Mouse (Mus musculus) cerebellum, postnatal 36 days (tissue): ENCODE measurements around the gene Zc3h15.
"Not testable (repeated sequence)": the region's sequence is repeated elsewhere in the genome, so short reads cannot be mapped to it uniquely, and the experiment has no call there.

ENCODE experiments used
- DNase-seq, 2 experiments: peaks; one replicate each; pipeline ENCODE4 v3.0.0; 2021 to 2022; ENCODE audit warnings: mixed read lengths in 2 of 2

Gene Zc3h15

DNA sequence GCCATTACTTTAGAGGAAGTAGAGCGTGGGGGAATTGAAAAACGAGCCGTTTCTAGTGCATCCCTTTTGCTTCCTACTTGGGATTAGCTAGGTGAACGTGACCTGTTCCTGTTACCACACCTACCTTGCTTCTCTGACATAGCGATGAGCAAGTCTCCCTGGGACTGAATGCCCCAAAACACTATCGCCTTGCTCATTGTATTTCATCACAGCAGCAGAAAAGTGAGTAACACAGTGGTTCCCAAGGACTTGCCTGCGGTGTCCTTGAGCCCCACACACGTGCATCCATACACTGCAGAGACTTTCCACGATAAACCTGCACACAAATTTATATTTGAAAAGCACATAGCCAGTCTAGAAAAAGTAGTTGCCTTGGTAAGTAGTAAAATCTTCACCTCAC, 30.7 kb downstream of the Zc3h15 start:
- no peak for DNase-seq

DNA sequence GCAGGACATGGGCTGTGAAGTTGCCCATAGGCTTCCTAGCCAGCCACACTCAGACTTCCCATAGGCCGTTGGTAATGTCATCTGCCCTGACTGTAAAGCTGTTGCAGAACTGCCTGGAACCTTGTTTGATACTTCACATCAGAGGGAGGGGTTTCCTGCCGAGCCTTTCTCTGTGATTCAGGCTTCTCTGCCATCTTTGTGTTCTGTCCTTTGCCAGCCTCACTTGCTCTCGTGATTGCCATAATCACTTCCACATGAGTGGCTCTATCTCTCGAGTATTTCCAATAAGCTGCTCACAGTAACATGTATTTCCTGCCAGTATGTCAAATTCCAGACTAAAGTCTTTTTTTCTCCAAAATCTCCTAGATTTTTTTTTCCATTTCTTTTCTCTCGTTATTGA, 31.4 kb downstream of the Zc3h15 start:
- DNase-seq: no peak

DNA sequence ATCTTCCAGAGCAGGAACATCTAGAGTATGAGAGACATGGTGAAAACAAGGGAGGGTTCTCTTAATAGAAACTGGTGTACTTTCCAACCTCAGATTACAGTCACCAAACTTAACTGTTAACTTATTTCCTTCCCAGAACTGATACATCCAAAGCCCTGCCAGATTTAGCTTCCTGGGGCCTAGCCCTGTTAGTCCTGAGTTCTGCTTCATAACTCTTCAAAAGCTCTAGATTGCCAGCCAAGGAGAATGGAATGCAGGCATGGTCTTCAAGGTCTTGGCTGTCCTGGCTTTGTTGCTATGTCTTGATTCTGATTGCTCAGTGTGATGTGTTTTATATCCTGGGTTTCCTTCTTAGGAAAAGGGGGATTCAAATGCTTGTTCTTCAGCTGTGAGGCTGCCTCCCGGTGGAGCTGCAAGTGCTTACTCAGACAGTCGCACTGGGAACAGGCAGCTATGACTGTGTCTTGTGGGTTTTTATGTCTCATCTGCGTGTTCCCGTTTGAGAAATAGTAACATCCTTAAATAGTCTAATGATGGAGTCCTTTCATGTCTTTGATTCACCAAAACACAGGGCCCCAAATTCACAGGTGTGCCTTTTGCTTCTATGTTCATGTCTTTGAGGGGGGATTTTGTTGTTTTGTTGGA, 32.1 kb downstream of the Zc3h15 start:
- DNase-seq: no peak

DNA sequence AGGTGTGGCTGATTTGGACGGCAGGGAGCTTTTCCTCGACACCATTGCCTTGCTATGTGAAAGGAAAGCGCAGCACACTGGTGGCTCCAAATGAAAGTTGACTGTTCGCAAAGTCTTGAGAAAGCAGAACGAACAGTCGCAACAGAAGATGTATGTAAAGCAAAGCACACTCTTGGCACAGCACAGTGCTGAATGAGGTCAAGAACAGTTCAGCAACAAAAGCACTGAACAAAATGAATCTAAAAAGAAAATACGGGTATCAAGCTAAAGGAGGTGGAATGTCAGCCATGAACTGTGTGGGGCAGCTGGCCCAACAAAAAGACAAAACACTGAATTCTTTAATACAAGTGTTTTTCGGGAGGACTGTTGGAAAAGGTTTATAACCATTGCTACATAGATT, 37.1 kb downstream of the Zc3h15 start:
- no peak for DNase-seq

DNA sequence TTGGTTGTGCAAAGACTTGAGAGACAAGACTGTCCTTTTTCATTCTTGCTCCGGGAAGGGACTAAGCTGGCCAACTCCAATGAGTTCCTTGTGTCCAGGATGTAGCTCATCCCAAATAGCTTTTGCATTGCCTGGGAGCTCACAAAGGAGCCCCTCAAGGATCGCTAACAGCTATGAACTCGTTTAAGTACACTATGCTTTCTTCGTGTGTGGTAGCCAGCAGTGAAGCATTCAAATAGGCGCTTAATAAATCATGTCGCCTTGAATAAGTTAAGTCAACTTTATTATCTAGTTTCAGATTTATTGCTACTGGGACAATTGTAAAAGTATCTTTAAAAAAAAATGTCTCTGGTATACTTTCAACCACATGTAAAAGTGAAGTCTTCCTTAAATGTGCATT, 37.5 kb downstream of the Zc3h15 start:
- DNase-seq: no peak

DNA sequence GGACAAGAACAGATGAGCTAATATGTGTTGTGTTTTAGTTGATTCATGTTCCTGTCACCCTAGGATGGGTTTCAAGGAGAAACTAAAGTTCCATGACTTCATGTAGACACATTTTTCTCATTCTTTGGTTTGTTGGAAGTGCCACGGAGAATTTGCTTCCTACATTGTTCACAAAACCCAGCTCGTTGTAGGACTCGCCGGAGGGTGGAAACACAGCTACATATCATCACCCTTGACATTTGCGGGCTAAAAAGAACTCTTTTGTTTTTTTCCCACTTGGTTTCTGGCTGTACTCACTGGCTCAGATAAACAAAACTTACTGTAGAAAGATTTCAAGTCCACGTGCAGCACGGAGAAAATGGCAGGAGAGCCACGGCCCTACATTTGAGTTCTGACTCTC, 38.0 kb downstream of the Zc3h15 start:
- DNase-seq: no peak

DNA sequence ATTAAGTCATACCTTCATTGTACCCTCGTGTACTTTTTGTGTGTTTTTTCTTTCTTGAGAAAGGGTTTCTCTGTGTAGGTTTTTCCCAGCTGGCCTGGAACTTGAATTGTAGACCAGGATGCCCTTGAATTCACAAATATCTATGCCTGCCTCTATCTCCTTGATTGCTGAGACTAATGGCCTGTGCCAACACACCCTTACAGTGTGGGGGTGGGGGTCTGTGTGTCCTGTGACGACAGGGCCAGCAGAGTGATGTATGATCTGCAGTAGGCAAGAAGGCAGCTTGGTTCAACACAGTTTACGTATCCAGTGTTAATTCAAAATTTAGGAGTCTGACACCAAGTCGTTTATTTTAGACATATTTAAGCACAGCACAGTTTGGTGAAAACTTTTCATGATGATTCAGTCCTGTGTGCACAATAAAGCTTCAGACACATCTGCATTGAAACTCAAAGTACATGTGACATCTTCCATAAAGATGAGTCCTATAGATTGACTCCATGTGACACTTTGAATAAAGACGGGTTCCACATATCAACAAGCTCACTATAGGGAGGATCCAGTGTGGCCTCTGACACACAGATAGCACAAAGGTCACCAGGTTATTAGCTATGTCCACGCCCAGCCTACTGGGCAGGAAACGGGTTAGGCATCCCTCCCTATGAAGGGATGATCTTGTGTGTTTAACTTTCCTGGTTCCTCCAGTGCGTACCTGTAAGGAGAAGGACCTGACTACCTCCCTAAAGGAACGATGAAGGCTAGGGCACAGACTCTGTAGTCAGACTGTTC, 39.7 kb downstream of the Zc3h15 start:
- no peak for DNase-seq

DNA sequence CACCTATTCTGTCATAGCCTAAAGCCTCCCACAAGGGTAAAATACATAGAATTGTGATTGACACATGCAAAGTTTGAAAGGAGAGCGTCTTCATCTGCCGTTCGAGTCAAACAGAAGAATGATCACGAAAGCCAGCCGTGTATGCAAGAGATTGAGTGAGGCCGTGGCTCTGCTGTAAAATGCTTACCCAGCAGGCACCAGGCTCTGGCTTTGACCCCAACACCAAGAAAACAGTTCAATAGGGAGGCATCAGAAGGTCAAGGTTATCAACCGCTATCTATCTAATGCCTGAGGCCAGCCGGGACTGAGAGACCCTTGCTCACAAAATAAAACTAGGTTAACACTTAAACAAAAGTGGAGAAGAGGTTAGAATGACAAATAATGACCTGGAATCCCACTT, 40.5 kb downstream of the Zc3h15 start:
- DNase-seq: no peak

DNA sequence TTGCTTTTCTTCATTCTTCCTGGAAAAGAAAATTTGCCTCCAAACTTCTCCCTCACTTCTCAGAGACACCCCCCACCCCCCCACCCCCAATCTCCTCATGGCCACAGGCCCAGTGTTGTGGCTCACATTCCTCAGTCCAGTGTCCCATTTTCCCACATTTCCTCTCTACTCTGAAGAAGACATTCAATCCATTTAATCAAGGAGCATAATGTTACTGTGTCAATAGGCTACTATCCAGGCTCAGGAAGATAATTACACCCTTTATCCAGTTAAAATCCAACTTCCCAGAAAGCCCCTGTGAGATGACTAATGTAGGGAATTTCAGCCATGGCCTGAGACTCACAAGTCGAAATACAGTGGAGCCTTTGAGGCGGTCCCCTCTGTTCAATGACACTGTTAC, 46.1 kb downstream of the Zc3h15 start:
- no peak for DNase-seq

DNA sequence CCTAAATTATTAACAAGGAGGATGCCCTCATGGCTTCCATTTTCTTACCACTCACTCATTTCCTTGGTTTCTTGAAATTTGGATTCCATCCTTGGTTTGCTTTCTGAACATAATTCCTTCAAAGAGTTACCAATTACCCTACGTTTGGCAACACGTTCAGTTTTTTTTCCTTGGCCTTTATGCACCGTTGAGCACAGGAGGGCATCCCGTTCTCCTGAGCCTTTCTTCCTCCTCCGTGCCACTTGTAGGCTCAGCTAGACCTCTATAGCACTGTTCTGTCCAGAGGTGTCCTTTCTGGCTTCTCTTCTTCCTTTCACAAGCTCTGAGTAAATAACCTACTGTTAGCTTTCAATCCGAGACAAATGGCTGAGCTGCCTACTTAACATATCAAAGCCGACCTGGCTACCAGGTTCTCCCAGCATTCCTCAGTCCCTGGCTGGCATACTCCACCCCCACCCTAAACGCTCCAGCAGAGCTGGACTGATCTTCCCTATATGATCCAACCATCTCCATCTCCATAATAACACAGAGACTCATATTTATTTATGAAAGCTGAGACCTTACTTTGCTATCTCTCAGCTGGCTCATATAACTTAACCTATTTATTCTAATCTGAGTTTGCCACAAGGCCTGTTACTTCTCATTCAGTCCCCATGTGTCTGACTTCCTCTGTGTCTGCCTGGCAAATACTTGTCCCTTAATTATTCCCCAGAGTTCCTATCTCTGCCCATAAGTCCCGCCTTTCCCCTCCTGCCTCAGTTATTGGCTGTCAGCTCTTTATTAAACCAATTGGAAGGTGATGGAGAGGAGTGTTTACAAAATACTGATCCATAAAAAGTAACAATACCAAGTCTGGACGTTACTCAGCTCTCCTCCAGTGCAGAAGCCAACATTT, 48.7 kb downstream of the Zc3h15 start:
- DNase-seq: no peak

DNA sequence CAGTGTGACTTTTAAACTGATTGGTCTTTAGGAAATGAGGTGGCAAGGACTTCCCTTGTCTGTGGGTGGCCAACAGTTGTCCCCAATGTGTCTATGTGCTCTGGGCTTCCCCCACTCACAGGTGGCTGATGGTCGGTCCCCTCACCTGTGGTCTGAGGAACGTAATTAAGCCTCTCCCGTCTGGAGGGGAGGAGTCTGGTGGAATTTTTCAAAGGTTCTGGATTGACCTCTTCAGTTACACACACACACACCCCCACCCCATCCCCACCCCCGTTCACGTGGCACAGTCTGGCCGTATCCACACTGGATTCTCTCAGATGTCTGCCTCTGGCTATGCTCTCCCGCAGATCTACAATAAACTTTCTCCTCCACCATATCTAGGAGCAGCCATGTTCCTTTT, 49.8 kb downstream of the Zc3h15 start:
- no peak for DNase-seq

DNA sequence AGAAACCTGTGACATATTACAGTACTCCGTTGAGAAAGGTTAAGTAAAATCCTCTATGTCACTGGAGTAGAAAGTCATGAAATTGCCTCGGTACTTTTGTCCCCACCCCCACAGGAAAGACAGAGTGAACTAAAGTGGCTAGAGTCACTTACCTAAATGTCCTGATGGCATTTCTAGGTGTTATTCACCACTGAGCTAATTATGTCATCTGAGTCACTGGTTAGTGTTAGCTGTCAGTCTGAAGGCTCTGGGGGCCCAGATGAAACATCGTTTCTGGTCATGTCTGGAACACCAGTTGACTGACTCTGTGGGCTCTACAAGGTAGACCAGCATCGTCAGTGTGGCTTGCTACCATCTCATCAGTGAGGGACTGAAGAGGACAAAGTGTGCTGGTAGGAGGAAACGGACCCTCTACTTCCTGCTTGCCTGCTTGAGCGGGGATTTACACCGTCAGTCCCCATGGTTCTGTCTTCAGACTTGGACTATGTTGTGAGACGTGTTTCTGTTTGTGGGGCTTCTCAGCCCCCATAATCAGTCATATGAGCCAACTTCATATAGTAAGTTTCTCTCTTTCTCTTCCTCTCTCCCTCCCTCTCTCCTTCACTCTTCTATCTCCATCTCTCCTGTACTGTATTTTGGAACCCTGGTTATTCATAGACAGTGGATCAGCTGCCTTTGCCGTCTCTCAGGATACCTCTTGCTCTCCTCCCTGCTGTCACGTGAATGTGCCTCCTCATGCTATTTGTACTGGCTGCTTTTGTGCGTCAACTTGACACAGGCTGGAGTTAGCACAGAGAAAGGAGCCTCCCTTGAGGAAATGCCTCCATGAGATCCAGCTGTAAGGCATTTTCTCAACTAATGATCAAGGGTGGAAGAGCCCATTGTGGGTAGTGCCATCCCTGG, 51.4 kb downstream of the Zc3h15 start:
- DNase-seq: no peak

DNA sequence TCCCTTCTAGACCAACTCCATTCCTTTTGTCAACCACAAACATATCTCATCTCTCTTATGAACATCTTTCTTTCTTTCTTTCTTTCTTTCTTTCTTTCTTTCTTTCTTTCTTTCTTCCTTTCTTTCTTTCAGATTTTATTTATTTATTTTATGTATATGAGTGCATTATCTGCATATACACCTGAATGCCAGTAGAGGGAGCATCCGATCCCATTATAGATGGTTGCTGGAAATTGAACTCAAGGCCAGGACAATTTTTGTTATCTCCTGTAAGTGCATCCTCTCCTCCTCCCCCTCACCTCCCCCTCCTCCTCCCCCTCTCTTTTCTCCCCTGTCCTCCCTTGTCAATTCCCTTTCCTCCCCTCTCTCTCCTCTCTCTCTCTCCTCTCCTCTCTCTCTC, 54.2 kb downstream of the Zc3h15 start:
- no peak for DNase-seq

DNA sequence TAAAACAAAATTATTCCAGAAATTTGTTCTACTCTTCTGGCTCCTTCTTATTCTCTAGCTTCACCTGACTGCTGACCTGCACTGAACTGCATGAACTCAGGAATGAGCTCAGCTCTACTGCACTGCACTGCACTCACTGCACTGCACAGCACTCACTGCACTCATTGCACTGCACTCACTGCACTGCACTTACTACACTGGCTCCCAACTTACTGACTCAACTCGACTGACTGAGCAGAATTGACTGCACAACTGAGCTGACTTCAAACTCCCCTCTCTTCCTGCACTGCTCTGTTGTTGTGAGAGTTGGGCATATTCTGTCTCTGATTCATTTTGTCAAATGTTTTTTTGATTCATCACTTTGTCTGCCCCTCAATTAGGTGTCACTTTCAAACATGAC, 55.1 kb downstream of the Zc3h15 start:
- DNase-seq: no peak

DNA sequence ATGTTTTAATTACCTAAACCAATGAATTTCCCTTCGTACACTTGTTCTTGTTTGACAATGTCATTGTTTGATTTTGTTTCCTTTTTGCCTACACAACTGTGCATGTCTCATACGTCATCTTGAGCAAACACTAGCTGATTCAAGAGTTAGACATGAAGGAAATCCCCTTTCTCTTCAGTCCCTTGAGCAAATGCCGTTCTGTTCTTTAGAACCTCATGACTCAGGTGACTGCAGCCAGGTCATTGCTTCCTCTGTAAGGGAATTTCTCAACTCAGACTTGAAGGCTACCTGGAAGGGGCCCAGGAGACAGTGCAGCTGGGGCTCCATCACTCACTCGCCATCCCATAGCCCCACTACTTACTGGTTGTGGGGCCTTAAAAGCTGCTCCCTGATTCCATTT, 56.4 kb downstream of the Zc3h15 start:
- DNase-seq: no peak

DNA sequence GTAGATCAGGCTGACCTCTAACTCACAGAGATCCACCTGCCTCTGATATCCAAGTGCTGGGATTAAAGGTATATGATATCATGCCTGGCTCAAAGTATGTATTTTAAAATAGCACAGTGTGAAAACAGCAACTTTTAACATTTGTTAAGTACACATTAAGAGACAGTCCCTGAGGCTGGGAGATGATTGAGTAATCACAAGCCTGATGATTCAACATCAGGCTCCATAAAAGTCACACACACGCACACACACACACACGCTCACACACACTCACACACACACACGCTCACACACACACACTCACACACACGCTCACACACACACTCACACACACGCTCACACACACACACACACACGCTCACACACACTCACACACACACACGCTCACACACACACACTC, 58.2 kb downstream of the Zc3h15 start:
- DNase-seq: no peak

DNA sequence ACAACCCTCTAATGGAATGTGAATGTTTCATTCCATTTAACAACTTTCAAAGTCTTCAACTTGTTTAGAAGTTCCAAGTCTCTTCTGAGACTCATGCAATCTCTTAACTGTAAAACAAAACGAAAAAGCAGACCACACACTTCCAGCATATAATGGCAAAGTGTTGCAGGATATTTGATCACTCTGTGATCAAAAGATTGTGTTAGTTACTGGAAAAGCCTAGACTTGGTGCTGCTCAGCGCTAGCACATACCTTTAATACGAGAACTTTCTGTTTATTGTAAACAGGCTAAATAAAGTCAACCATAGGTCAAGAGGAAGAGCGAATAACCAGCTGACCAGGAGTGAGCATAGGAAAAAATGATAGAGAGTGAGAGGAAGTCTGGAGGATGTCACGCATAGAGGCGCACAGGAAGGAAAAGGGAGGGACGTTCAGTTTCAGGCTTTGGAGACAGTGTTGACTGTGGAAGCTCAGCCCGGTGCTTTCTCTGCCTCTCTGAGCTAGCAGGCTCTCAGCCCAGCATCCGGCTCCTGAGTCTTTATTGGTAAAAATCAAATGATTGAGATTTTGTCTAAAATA, 61.4 kb downstream of the Zc3h15 start:
- no peak for DNase-seq

DNA sequence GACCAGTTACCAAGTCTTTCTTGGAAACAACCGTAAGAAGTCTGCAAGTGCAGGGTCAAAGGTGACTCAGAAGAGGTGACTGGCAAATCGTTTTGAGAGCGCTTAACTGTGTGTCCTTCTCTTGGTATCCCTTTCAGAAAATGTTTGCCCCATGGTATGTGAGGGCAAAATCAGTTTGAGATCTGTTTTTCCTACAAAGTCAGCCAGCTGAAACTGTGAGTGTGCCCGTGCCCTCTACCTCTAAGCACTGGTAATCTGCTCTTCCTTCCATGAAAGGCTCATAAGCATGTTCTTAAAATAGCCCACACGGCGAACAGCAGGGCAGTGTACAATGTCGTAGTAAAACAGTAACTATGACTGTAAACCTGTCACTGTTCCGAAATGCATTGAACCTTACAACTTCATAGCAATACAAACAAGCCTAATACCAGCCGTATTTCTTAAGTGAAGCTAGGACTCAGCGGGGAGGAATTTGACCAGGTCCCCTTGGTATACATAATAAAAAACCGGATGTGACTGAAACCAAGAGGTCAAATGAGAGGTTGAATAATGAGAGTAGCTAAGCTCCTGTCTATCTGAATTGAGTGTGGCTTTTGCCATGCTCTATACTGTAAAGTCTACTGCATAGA, 65.8 kb downstream of the Zc3h15 start:
- DNase-seq: no peak

DNA sequence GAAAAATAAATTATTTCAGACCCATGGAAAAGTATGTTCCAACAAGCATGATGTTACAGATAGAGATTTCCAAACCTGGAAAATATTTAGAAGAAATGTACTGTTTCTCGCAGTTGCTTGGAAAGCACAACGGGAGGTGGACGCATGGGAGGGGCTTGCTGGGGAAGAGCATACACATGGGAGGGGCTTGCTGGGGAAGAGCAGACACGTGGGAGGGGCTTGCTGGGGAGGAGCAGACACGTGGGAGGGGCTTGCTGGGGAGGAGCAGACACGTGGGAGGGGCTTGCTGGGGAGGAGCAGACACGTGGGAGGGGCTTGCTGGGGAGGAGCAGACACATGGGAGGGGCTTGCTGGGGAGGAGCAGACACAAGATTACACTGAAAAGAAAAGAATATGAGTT, 69.0 kb downstream of the Zc3h15 start:
- DNase-seq: not testable (repeated sequence)

DNA sequence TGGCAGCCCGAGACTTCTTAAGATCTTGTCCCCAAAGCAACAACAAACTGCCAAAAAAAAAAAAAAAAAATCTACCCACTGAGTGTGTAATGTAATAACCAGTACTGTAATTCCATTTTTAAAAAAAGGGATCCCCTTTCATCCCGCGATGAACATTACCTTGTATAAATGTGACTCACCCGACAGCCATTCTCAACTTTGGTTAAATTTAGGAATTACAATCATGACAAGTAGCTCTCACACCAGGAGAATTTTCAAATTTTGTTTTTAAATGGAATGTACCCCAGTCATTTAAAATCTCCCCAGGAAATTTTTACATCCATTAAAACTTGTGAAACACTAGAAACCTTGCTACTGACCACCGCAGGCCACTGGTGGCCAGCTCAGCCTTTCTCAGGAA, 69.7 kb downstream of the Zc3h15 start:
- DNase-seq: no peak
